Mouse (Mus musculus): ENCODE measurements around the gene Lrig1. TPM values are rescaled to one million over a fixed set of nuclear protein-coding genes. Genes with fewer than 3 reads are reported as not detected.

The Lrig1 gene
- polyA plus RNA-seq, 1 experiment = 34.6 TPM

- H3K27ac ChIP-seq (ENCODE audit: insufficient read depth, low read length) = 0 out of 2 replicates have a peak overlapping the region, but pooled peaks have one; percentile 7
- TF ChIP-seq CTCF (IDR thresholded peaks at IDR 0.05; ENCODE audit: borderline replicate concordance, insufficient read depth, low read length) (no peak), POLR2A (IDR thresholded peaks at IDR 0.05; ENCODE audit: low read depth, low read length) (no peak)
These were observed 54.2 kb downstream of the Lrig1 start for GRCm38 (mm10) chr6:94645723-94646122.

GRCm38 (mm10) chr6:94644641-94645040, 55.3 kb downstream of the Lrig1 start:
- TF ChIP-seq POLR2A (IDR thresholded peaks at IDR 0.05; ENCODE audit: low read depth, low read length) = no peak
- TF ChIP-seq CTCF (IDR thresholded peaks at IDR 0.05; ENCODE audit: borderline replicate concordance, insufficient read depth, low read length) = no peak
- Histone ChIP-seq H3K27ac (ENCODE audit: insufficient read depth, low read length) (no peak overlapping the region), H3K4me3 (ENCODE audit: insufficient read depth, low read length) (no peak overlapping the region), H3K4me1 (ENCODE audit: control insufficient read depth, insufficient read depth, low read length) (peaks cover 51% of the 10 kb centered on the region)

More at GRCm38 (mm10) chr6:94645723-94646122, 54.2 kb downstream of the Lrig1 start:
- H3K4me3 ChIP-seq (ENCODE audit: insufficient read depth, low read length) = no peak overlapping the region
- H3K4me1 ChIP-seq (ENCODE audit: control insufficient read depth, insufficient read depth, low read length) = peaks cover 42% of the 10 kb centered on the region

GRCm38 (mm10) chr6:94643989-94644388, 56.0 kb downstream of the Lrig1 start:
- Histone ChIP-seq H3K4me1 (ENCODE audit: control insufficient read depth, insufficient read depth, low read length) (peaks cover 48% of the 10 kb centered on the region), H3K27ac (ENCODE audit: insufficient read depth, low read length) (no peak overlapping the region), H3K4me3 (ENCODE audit: insufficient read depth, low read length) (no peak overlapping the region)
- TF ChIP-seq POLR2A (IDR thresholded peaks at IDR 0.05; ENCODE audit: low read depth, low read length) (no peak), CTCF (IDR thresholded peaks at IDR 0.05; ENCODE audit: borderline replicate concordance, insufficient read depth, low read length) (no peak)

- H3K4me3 ChIP-seq (ENCODE audit: insufficient read depth, low read length) = no peak overlapping the region
- H3K4me1 ChIP-seq (ENCODE audit: control insufficient read depth, insufficient read depth, low read length) = peaks cover 40% of the 10 kb centered on the region
- TF ChIP-seq CTCF (IDR thresholded peaks at IDR 0.05; ENCODE audit: borderline replicate concordance, insufficient read depth, low read length) = no peak
- no peak for TF ChIP-seq POLR2A (IDR thresholded peaks at IDR 0.05; ENCODE audit: low read depth, low read length)
- peak overlapping the region; percentile 34 for H3K27ac ChIP-seq (ENCODE audit: insufficient read depth, low read length)
These were observed 57.9 kb downstream of the Lrig1 start for GRCm38 (mm10) chr6:94642048-94642447.

- Histone ChIP-seq H3K4me1 (ENCODE audit: control insufficient read depth, insufficient read depth, low read length) (peaks cover 32% of the 10 kb centered on the region), H3K27ac (ENCODE audit: insufficient read depth, low read length) (peak overlapping the region; percentile 53), H3K4me3 (ENCODE audit: insufficient read depth, low read length) (no peak overlapping the region)
- TF ChIP-seq POLR2A (IDR thresholded peaks at IDR 0.05; ENCODE audit: low read depth, low read length) = no peak
- no peak for TF ChIP-seq CTCF (IDR thresholded peaks at IDR 0.05; ENCODE audit: borderline replicate concordance, insufficient read depth, low read length)
These were observed 59.7 kb downstream of the Lrig1 start for GRCm38 (mm10) chr6:94640297-94640696.

DNA sequence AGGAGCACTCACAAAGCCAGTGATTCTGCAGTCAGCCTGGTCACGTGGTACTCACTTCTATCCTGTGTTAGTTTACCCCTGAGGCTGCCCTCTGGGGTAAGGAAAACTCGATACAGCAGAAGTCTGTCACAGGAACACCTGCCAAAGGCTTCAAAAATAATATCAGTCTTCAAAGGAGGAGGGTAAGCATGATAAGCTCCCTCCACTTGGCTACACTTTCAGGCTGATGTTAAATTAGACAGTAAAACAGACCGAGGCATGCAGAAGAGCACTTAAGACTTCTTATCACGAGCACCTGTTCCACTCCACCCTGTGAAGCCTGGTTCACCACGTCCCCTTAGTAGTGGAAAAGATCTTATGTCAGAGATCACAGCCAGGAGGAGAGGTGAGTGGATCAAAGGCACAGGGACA, 62.9 kb downstream of the Lrig1 start:
- H3K4me3 ChIP-seq (ENCODE audit: insufficient read depth, low read length) = no peak overlapping the region
- TF ChIP-seq POLR2A (IDR thresholded peaks at IDR 0.05; ENCODE audit: low read depth, low read length) (no peak), CTCF (IDR thresholded peaks at IDR 0.05; ENCODE audit: borderline replicate concordance, insufficient read depth, low read length) (no peak)
- peaks cover 23% of the 10 kb centered on the region for H3K4me1 ChIP-seq (ENCODE audit: control insufficient read depth, insufficient read depth, low read length)

DNA sequence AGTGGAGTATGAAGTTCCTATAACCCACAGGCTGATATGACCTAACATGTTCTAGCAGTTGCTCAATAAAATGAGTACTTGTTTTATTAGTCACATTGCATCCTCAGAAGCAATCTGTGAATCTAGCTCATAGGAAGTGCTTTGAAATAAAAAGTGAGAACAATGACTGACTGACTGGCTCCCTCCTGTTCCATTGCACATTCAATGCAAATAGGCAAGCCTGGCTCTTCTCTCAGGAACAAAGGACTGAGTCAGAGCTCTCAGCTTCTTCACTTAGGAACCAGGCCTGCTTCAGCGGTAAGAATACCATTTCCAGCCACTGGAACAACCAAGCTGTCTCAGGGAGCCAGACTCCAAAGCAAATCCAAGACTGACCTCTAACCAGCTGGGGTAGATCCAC, 64.6 kb downstream of the Lrig1 start:
- Histone ChIP-seq H3K27ac (ENCODE audit: insufficient read depth, low read length) (peak overlapping the region; percentile 45), H3K4me1 (ENCODE audit: control insufficient read depth, insufficient read depth, low read length) (peaks cover 16% of the 10 kb centered on the region)

More for the DNA sequence above, 62.9 kb downstream of the Lrig1 start:
- H3K27ac ChIP-seq (ENCODE audit: insufficient read depth, low read length) = no peak overlapping the region

GRCm38 (mm10) chr6:94634710-94635109, 65.2 kb downstream of the Lrig1 start:
- no peak for TF ChIP-seq CTCF (IDR thresholded peaks at IDR 0.05; ENCODE audit: borderline replicate concordance, insufficient read depth, low read length)
- no peak overlapping the region for H3K4me3 ChIP-seq (ENCODE audit: insufficient read depth, low read length)
- H3K27ac ChIP-seq (ENCODE audit: insufficient read depth, low read length) = no peak overlapping the region
- H3K4me1 ChIP-seq (ENCODE audit: control insufficient read depth, insufficient read depth, low read length) = peaks cover 11% of the 10 kb centered on the region

More for the DNA sequence above, 64.6 kb downstream of the Lrig1 start:
- no peak for TF ChIP-seq POLR2A (IDR thresholded peaks at IDR 0.05; ENCODE audit: low read depth, low read length)
- TF ChIP-seq CTCF (IDR thresholded peaks at IDR 0.05; ENCODE audit: borderline replicate concordance, insufficient read depth, low read length) = no peak
- H3K4me3 ChIP-seq (ENCODE audit: insufficient read depth, low read length) = no peak overlapping the region

DNA sequence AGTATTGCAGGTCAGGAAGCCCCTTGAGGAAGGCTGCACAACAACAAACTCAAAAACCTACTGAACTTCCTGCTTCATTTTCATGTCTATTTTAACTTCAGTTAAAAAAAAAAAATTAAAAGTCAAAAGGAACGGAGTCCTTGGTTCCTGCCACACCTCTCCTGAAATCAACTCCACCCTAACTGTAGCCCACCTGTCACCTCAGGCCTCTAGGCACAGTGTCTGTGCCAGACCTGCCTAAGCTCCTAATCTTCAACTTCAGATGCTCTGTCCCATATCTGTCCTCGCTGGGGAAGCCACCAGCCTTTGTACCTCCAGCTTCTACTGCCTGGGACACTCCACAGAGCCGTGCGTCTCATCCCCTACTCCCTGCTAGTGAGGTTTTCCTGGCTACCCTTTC, 65.7 kb downstream of the Lrig1 start:
- no peak overlapping the region for H3K27ac ChIP-seq (ENCODE audit: insufficient read depth, low read length)
- TF ChIP-seq POLR2A (IDR thresholded peaks at IDR 0.05; ENCODE audit: low read depth, low read length) (no peak), CTCF (IDR thresholded peaks at IDR 0.05; ENCODE audit: borderline replicate concordance, insufficient read depth, low read length) (no peak)
- H3K4me3 ChIP-seq (ENCODE audit: insufficient read depth, low read length) = no peak overlapping the region
- H3K4me1 ChIP-seq (ENCODE audit: control insufficient read depth, insufficient read depth, low read length) = peaks cover 11% of the 10 kb centered on the region

GRCm38 (mm10) chr6:94631779-94632082, 68.2 kb downstream of the Lrig1 start:
- Histone ChIP-seq H3K27ac (ENCODE audit: insufficient read depth, low read length) (no peak overlapping the region), H3K4me1 (ENCODE audit: control insufficient read depth, insufficient read depth, low read length) (peaks cover 20% of the 10 kb centered on the region), H3K4me3 (ENCODE audit: insufficient read depth, low read length) (no peak overlapping the region)
- TF ChIP-seq POLR2A (IDR thresholded peaks at IDR 0.05; ENCODE audit: low read depth, low read length) = no peak
